Mouse (Mus musculus): ENCODE measurements around the gene Dab1. TPM values are rescaled to one million over a fixed set of nuclear protein-coding genes. Genes with fewer than 3 reads are reported as not detected.

Dab1 gene
- total and polyA plus RNA-seq, 2 experiments, result 0.02 to 0.09 TPM

- H3K27ac ChIP-seq (replicated peaks; ENCODE audit: insufficient read depth, low read depth, low read length), result no peak overlapping the region
- H3K27me3 ChIP-seq (ENCODE audit: control insufficient read depth, insufficient read depth, low read length), result no peaks in the 10 kb centered on the region
- H3K4me1 ChIP-seq (ENCODE audit: control insufficient read depth, insufficient read depth, low read length), result no peaks in the 10 kb centered on the region
- WGBS, result 64% methylated on average over 2 of the region's 2 CpGs
- no peak overlapping the region for H3K4me3 ChIP-seq (ENCODE audit: insufficient read depth, low read depth, low read length)
- H3K36me3 ChIP-seq (ENCODE audit: control insufficient read depth, insufficient read depth, low read length), result no peaks in the 10 kb centered on the region
- TF ChIP-seq POLR2A (IDR thresholded peaks at IDR 0.05; ENCODE audit: extremely low read depth, insufficient read depth, low read length) (no peak), CTCF (IDR thresholded peaks at IDR 0.05; ENCODE audit: low read depth, low read length) (no peak)
- H3K9ac ChIP-seq (ENCODE audit: low read depth, low read length), result no peak overlapping the region
- peak; percentile 6 for DNase-seq (ENCODE audit: extremely low read depth, low read depth, low spot score)
- H3K79me2 ChIP-seq (ENCODE audit: control insufficient read depth, insufficient read depth, low read length), result no peaks in the 10 kb centered on the region
Measured at GRCm38 (mm10) chr4:103839541-103839940, 220.4 kb downstream of the Dab1 start.

GRCm38 (mm10) chr4:103841126-103841525, 222.0 kb downstream of the Dab1 start:
- no peaks in the 10 kb centered on the region for H3K79me2 ChIP-seq (ENCODE audit: control insufficient read depth, insufficient read depth, low read length)
- H3K4me3 ChIP-seq (ENCODE audit: insufficient read depth, low read depth, low read length), result no peak overlapping the region
- WGBS, result 24% methylated on average over 7 of the region's 7 CpGs
- TF ChIP-seq CTCF (IDR thresholded peaks at IDR 0.05; ENCODE audit: low read depth, low read length), result no peak
- TF ChIP-seq POLR2A (IDR thresholded peaks at IDR 0.05; ENCODE audit: extremely low read depth, insufficient read depth, low read length), result no peak
- DNase-seq (ENCODE audit: extremely low read depth, low read depth, low spot score), result peak; percentile 56
- H3K4me1 ChIP-seq (ENCODE audit: control insufficient read depth, insufficient read depth, low read length), result no peaks in the 10 kb centered on the region
- no peak overlapping the region for H3K27ac ChIP-seq (replicated peaks; ENCODE audit: insufficient read depth, low read depth, low read length)
- H3K9ac ChIP-seq (ENCODE audit: low read depth, low read length), result no peak overlapping the region
- no peaks in the 10 kb centered on the region for H3K27me3 ChIP-seq (ENCODE audit: control insufficient read depth, insufficient read depth, low read length)
- no peaks in the 10 kb centered on the region for H3K36me3 ChIP-seq (ENCODE audit: control insufficient read depth, insufficient read depth, low read length)

GRCm38 (mm10) chr4:103844635-103845034, 225.5 kb downstream of the Dab1 start:
- Histone ChIP-seq H3K79me2 (ENCODE audit: control insufficient read depth, insufficient read depth, low read length) (no peaks in the 10 kb centered on the region), H3K27ac (replicated peaks; ENCODE audit: insufficient read depth, low read depth, low read length) (no peak overlapping the region), H3K36me3 (ENCODE audit: control insufficient read depth, insufficient read depth, low read length) (no peaks in the 10 kb centered on the region), H3K4me1 (ENCODE audit: control insufficient read depth, insufficient read depth, low read length) (no peaks in the 10 kb centered on the region), H3K4me3 (ENCODE audit: insufficient read depth, low read depth, low read length) (no peak overlapping the region), H3K9ac (ENCODE audit: low read depth, low read length) (no peak overlapping the region), H3K27me3 (ENCODE audit: control insufficient read depth, insufficient read depth, low read length) (no peaks in the 10 kb centered on the region)
- WGBS, result 74% methylated on average over 7 of the region's 7 CpGs
- DNase-seq (ENCODE audit: extremely low read depth, low read depth, low spot score), result no peak
- TF ChIP-seq POLR2A (IDR thresholded peaks at IDR 0.05; ENCODE audit: extremely low read depth, insufficient read depth, low read length) (no peak), CTCF (IDR thresholded peaks at IDR 0.05; ENCODE audit: low read depth, low read length) (no peak)

GRCm38 (mm10) chr4:103857173-103857572, 238.0 kb downstream of the Dab1 start:
- Histone ChIP-seq H3K9ac (ENCODE audit: low read depth, low read length) (no peak overlapping the region), H3K4me3 (ENCODE audit: insufficient read depth, low read depth, low read length) (no peak overlapping the region), H3K4me1 (ENCODE audit: control insufficient read depth, insufficient read depth, low read length) (no peaks in the 10 kb centered on the region), H3K79me2 (ENCODE audit: control insufficient read depth, insufficient read depth, low read length) (no peaks in the 10 kb centered on the region), H3K36me3 (ENCODE audit: control insufficient read depth, insufficient read depth, low read length) (no peaks in the 10 kb centered on the region), H3K27me3 (ENCODE audit: control insufficient read depth, insufficient read depth, low read length) (no peaks in the 10 kb centered on the region), H3K27ac (replicated peaks; ENCODE audit: insufficient read depth, low read depth, low read length) (no peak overlapping the region)
- TF ChIP-seq POLR2A (IDR thresholded peaks at IDR 0.05; ENCODE audit: extremely low read depth, insufficient read depth, low read length) (no peak), CTCF (IDR thresholded peaks at IDR 0.05; ENCODE audit: low read depth, low read length) (no peak)
- WGBS, result 19% methylated on average over 1 of the region's 1 CpGs
- DNase-seq (ENCODE audit: extremely low read depth, low read depth, low spot score), result no peak

- no peaks in the 10 kb centered on the region for H3K4me1 ChIP-seq (ENCODE audit: control insufficient read depth, insufficient read depth, low read length)
- WGBS, result 14% methylated on average over 3 of the region's 3 CpGs
- H3K79me2 ChIP-seq (ENCODE audit: control insufficient read depth, insufficient read depth, low read length), result no peaks in the 10 kb centered on the region
- H3K27me3 ChIP-seq (ENCODE audit: control insufficient read depth, insufficient read depth, low read length), result no peaks in the 10 kb centered on the region
- no peak for DNase-seq (ENCODE audit: extremely low read depth, low read depth, low spot score)
- no peak overlapping the region for H3K9ac ChIP-seq (ENCODE audit: low read depth, low read length)
- H3K4me3 ChIP-seq (ENCODE audit: insufficient read depth, low read depth, low read length), result no peak overlapping the region
- H3K36me3 ChIP-seq (ENCODE audit: control insufficient read depth, insufficient read depth, low read length), result no peaks in the 10 kb centered on the region
- TF ChIP-seq POLR2A (IDR thresholded peaks at IDR 0.05; ENCODE audit: extremely low read depth, insufficient read depth, low read length) (no peak), CTCF (IDR thresholded peaks at IDR 0.05; ENCODE audit: low read depth, low read length) (no peak)
- H3K27ac ChIP-seq (replicated peaks; ENCODE audit: insufficient read depth, low read depth, low read length), result no peak overlapping the region
Measured at GRCm38 (mm10) chr4:103875564-103875963, 256.4 kb downstream of the Dab1 start.

- H3K9ac ChIP-seq (ENCODE audit: low read depth, low read length), result no peak overlapping the region
- H3K4me3 ChIP-seq (ENCODE audit: insufficient read depth, low read depth, low read length), result no peak overlapping the region
- H3K27me3 ChIP-seq (ENCODE audit: control insufficient read depth, insufficient read depth, low read length), result no peaks in the 10 kb centered on the region
- 92% methylated on average over 4 of the region's 4 CpGs for WGBS
- no peak overlapping the region for H3K27ac ChIP-seq (replicated peaks; ENCODE audit: insufficient read depth, low read depth, low read length)
- DNase-seq (ENCODE audit: extremely low read depth, low read depth, low spot score), result no peak
- H3K36me3 ChIP-seq (ENCODE audit: control insufficient read depth, insufficient read depth, low read length), result no peaks in the 10 kb centered on the region
- no peaks in the 10 kb centered on the region for H3K79me2 ChIP-seq (ENCODE audit: control insufficient read depth, insufficient read depth, low read length)
- H3K4me1 ChIP-seq (ENCODE audit: control insufficient read depth, insufficient read depth, low read length), result no peaks in the 10 kb centered on the region
- no peak for TF ChIP-seq CTCF (IDR thresholded peaks at IDR 0.05; ENCODE audit: low read depth, low read length)
Measured at GRCm38 (mm10) chr4:103878841-103879240, 259.7 kb downstream of the Dab1 start.
